In genomic region chr7:138841436-138842151, GRCm38 (mm10) we compare ENCODE assay signal across 10 mouse cellular contexts. TPM values are rescaled to one million over a fixed set of nuclear protein-coding genes. Genes with fewer than 3 reads are reported as not detected.
DNase-seq lines count a peak whose midpoint lies in the region; ATAC-seq and TF ChIP-seq lines count a peak whose summit lies in the region.
"Had no signal": no experiment of that assay in that cellular context is flagged by ENCODE, and none has a peak within 500 bp of the region (broad histone marks: within the 10 kb centered on the region; RNA-seq: fewer than 3 reads in every experiment).

No protein-coding gene starts in this region.

- no peak for DNase-seq in gastrocnemius, adult 2 months
- DNase-seq in gastrocnemius, postnatal 36 days: no peak
- DNase-seq in liver, postnatal 0 days: no peak
- DNase-seq in liver, embryonic 11.5 days (ENCODE audit: low spot score): no peak
- peak; percentile 28 for DNase-seq in brain, embryonic 14.5 days (ENCODE audit: low read depth)
- no peak for DNase-seq in stomach, postnatal 0 days (ENCODE audit: low spot score)
- DNase-seq in spleen, postnatal 36 days (ENCODE audit: low spot score in 2 of 2): no peak

- intact Hi-C loops in gastrocnemius, adult 2 months (cut with DNase I): no loop called here
- intact Hi-C loops in gastrocnemius, postnatal 36 days (cut with DNase I): no loop called here

- no peak for ATAC-seq in liver, postnatal 0 days
- no peak for ATAC-seq in liver, embryonic 11.5 days (replicated peaks; ENCODE audit: low FRiP score)
- ATAC-seq in stomach, postnatal 0 days (ENCODE audit: low FRiP score, low TSS enrichment): no peak

- H3K4me1 ChIP-seq in liver, postnatal 0 days (ENCODE audit: insufficient read depth): peaks cover 25% of the 10 kb centered on the region
- peaks cover 7% of the 10 kb centered on the region for H3K4me1 ChIP-seq in liver, embryonic 11.5 days (replicated peaks; ENCODE audit: control insufficient read depth, insufficient read depth, low read length)
- peaks cover 6% of the 10 kb centered on the region; the same call in 1 of the 2 replicates for H3K4me1 ChIP-seq in stomach, postnatal 0 days (replicated peaks; ENCODE audit: control insufficient read depth, insufficient read depth)

- peak overlapping the region; percentile 52 for H3K27ac ChIP-seq in gastrocnemius, adult 2 months
- H3K27ac ChIP-seq in liver, postnatal 0 days (ENCODE audit: low read depth): no peak overlapping the region
- no peak overlapping the region for H3K27ac ChIP-seq in liver, embryonic 11.5 days (ENCODE audit: low read depth, low read length)
- no peak overlapping the region for H3K27ac ChIP-seq in stomach, postnatal 0 days (replicated peaks)
- H3K27ac ChIP-seq: heart, embryonic 15.5 days; limb, embryonic 15.5 days; midbrain, embryonic 12.5 days had no signal

- no peak overlapping the region for H3K9ac ChIP-seq in liver, postnatal 0 days (replicated peaks)
- no peak overlapping the region for H3K9ac ChIP-seq in liver, embryonic 11.5 days (ENCODE audit: low read depth, low read length)
- H3K9ac ChIP-seq in stomach, postnatal 0 days (ENCODE audit: low read length): no peak overlapping the region
- H3K9ac ChIP-seq: heart, embryonic 15.5 days; limb, embryonic 15.5 days; midbrain, embryonic 12.5 days had no signal

- no peak for TF ChIP-seq POLR2A in brain, embryonic 14.5 days (IDR thresholded peaks at IDR 0.05; ENCODE audit: borderline replicate concordance, extremely low read depth, insufficient read depth, insufficient read length, poor library complexity, severe bottlenecking)

- no peak for TF ChIP-seq CTCF in gastrocnemius, adult 2 months (IDR thresholded peaks at IDR 0.05)
- TF ChIP-seq CTCF in liver, postnatal 0 days (IDR thresholded peaks at IDR 0.05; ENCODE audit: low read depth): peak; percentile 12; the same call in 1 of the 2 replicates
- TF ChIP-seq CTCF in brain, embryonic 14.5 days (IDR thresholded peaks at IDR 0.05; ENCODE audit: borderline replicate concordance, extremely low read depth, insufficient read depth, insufficient read length): no peak
- peak; percentile 31; the same call in 1 of the 2 replicates for TF ChIP-seq CTCF in stomach, postnatal 0 days (IDR thresholded peaks at IDR 0.05; ENCODE audit: low read depth)

- TF ChIP-seq EP300 in liver, postnatal 0 days (IDR thresholded peaks at IDR 0.05; ENCODE audit: low read depth): no peak
- no peak for TF ChIP-seq EP300 in stomach, postnatal 0 days (optimal IDR thresholded peaks at IDR 0.05)

- WGBS in liver, postnatal 0 days (ENCODE audit: insufficient replicate concordance): 73% methylated on average over 3 of the region's 3 CpGs
- WGBS in liver, embryonic 11.5 days: 75% methylated on average over 3 of the region's 3 CpGs
- WGBS in stomach, postnatal 0 days: 86% methylated on average over 3 of the region's 3 CpGs

- H3K4me2 ChIP-seq in liver, postnatal 0 days (ENCODE audit: low read depth, low read length): no peak overlapping the region
- H3K4me2 ChIP-seq in liver, embryonic 11.5 days: no peak overlapping the region
- H3K4me2 ChIP-seq in stomach, postnatal 0 days (replicated peaks; ENCODE audit: low read depth): no peak overlapping the region
- H3K4me2 ChIP-seq: heart, embryonic 15.5 days; limb, embryonic 15.5 days; midbrain, embryonic 12.5 days had no signal

- H3K9me3 ChIP-seq in liver, postnatal 0 days (ENCODE audit: low read length): no peaks in the 10 kb centered on the region
- H3K9me3 ChIP-seq in liver, embryonic 11.5 days (ENCODE audit: control insufficient read depth, low read length): no peaks in the 10 kb centered on the region
- no peaks in the 10 kb centered on the region for H3K9me3 ChIP-seq in stomach, postnatal 0 days (ENCODE audit: control insufficient read depth, low read length)
- H3K9me3 ChIP-seq: heart, embryonic 15.5 days; limb, embryonic 15.5 days; midbrain, embryonic 12.5 days had no signal

- H3K4me3 ChIP-seq in gastrocnemius, adult 2 months: no peak overlapping the region
- H3K4me3 ChIP-seq in liver, postnatal 0 days (ENCODE audit: low read depth, low read length): no peak overlapping the region
- H3K4me3 ChIP-seq in liver, embryonic 11.5 days (ENCODE audit: low read depth, low read length): no peak overlapping the region
- no peak overlapping the region for H3K4me3 ChIP-seq in stomach, postnatal 0 days (ENCODE audit: low read depth, low read length)
- H3K4me3 ChIP-seq: heart, embryonic 15.5 days; limb, embryonic 15.5 days; midbrain, embryonic 12.5 days had no signal

- 0 out of 2 replicates have a peak, but pooled peaks cover 5% of the 10 kb centered on the region for H3K36me3 ChIP-seq in liver, postnatal 0 days (replicated peaks; ENCODE audit: insufficient read depth, low read length)
- no peaks in the 10 kb centered on the region for H3K36me3 ChIP-seq in liver, embryonic 11.5 days (ENCODE audit: control insufficient read depth, insufficient read depth, low read length)
- no peaks in the 10 kb centered on the region for H3K36me3 ChIP-seq in stomach, postnatal 0 days (ENCODE audit: control insufficient read depth, insufficient read depth, low read length)

- H3K27me3 ChIP-seq in liver, postnatal 0 days (ENCODE audit: insufficient read depth, low read length): no peaks in the 10 kb centered on the region
- H3K27me3 ChIP-seq in liver, embryonic 11.5 days (replicated peaks; ENCODE audit: control insufficient read depth, insufficient read depth, low read length): no peaks in the 10 kb centered on the region
- no peaks in the 10 kb centered on the region for H3K27me3 ChIP-seq in stomach, postnatal 0 days (ENCODE audit: control insufficient read depth, insufficient read depth, low read length)
- H3K27me3 ChIP-seq: heart, embryonic 15.5 days; limb, embryonic 15.5 days; midbrain, embryonic 12.5 days had no signal

RNA-seq across cellular contexts. Expression of gene Ppp2r2d, which starts 4.3 kb away (rescaled TPM):
- total RNA-seq in gastrocnemius, adult 2 months (2021): 10 to 100 TPM; 42.5 to 43.5 TPM
- 10 to 100 TPM; 34.1 to 36.5 TPM for total RNA-seq in gastrocnemius, postnatal 36 days (2021)
- polyA plus RNA-seq in liver, postnatal 0 days (2015; fragmentation: Nextera tagmentation; extraction: Ambion mirVana): 17.2 and 18.9 TPM in 2 replicates
- polyA plus RNA-seq in liver, embryonic 11.5 days (2014; fragmentation: Nextera tagmentation; extraction: Ambion mirVana): 40.9 and 42.0 TPM in 2 replicates
- polyA plus RNA-seq in brain, embryonic 14.5 days (2012; rRNA removed): 87.2 and 103 TPM in 2 replicates
- 25.4 and 27.8 TPM in 2 replicates for polyA plus RNA-seq in stomach, postnatal 0 days (2015; fragmentation: Nextera tagmentation; extraction: Ambion mirVana)

RNA-seq across cellular contexts. Expression of gene Mapk1ip1, which starts 4.5 kb away (rescaled TPM):
- total RNA-seq in gastrocnemius, adult 2 months (2021): 10 to 100 TPM; 29.6 to 31.8 TPM
- total RNA-seq in gastrocnemius, postnatal 36 days (2021): 10 to 100 TPM; 18.8 to 27.0 TPM
- 5.2 and 5.5 TPM in 2 replicates for polyA plus RNA-seq in liver, postnatal 0 days (2015; fragmentation: Nextera tagmentation; extraction: Ambion mirVana)
- polyA plus RNA-seq in liver, embryonic 11.5 days (2014; fragmentation: Nextera tagmentation; extraction: Ambion mirVana): 6.6 and 7.4 TPM in 2 replicates
- polyA plus RNA-seq in brain, embryonic 14.5 days (2012; rRNA removed): 60.8 and 85.5 TPM in 2 replicates
- 9.4 and 10.0 TPM in 2 replicates for polyA plus RNA-seq in stomach, postnatal 0 days (2015; fragmentation: Nextera tagmentation; extraction: Ambion mirVana)

Comparison
In these comparisons a context has a peak if more than half of its experiments do, and no peak if none do; other contexts are left out.
1. CTCF ChIP-seq: peak in liver, postnatal 0 days (single experiment) and stomach, postnatal 0 days (single experiment); none in gastrocnemius, adult 2 months (single experiment) and brain, embryonic 14.5 days (single experiment).